Mouse (Mus musculus) embryonic facial prominence, embryonic 15.5 days (tissue): ENCODE results near the gene N6amt1. TPM values are rescaled to one million over a fixed set of nuclear protein-coding genes. Genes with fewer than 3 reads are reported as not detected.

Source experiments
- ATAC-seq: fragments of 200-750 bp; cut with Nextera tagmentation; 2 replicates; pipeline ENCODE4 v1.8.0; 2017; ENCODE audit warnings: low read depth, moderate TSS enrichment; ENCODE audit not compliant: insufficient number of reproducible peaks, low FRiP score, low TSS enrichment
- H3K27ac ChIP-seq: fragments of 300-500 bp; sonication (generic); replicated peaks from 2 replicates; pipeline ENCODE4 v1.5.1; 2015; ENCODE audit warnings: mild to moderate bottlenecking, inconsistent platforms
- H3K27me3 ChIP-seq: fragments of 300-500 bp; sonication (generic); 2 replicates; pipeline ENCODE4 v1.6.1; 2015; ENCODE audit warnings: inconsistent platforms
- H3K36me3 ChIP-seq: fragments of 300-500 bp; sonication (generic); 2 replicates; pipeline ENCODE4 v1.6.1; 2015; ENCODE audit warnings: mild to moderate bottlenecking, inconsistent platforms
- H3K4me1 ChIP-seq: fragments of 300-500 bp; sonication (generic); 2 replicates; pipeline ENCODE4 v1.6.1; 2015; ENCODE audit warnings: inconsistent platforms
- H3K4me2 ChIP-seq: fragments of 300-500 bp; sonication (generic); replicated peaks from 2 replicates; pipeline ENCODE4 v1.6.1; 2015; ENCODE audit warnings: mild to moderate bottlenecking, inconsistent platforms
- H3K4me3 ChIP-seq: fragments of 300-500 bp; sonication (generic); replicated peaks from 2 replicates; pipeline ENCODE4 v1.5.1; 2015; ENCODE audit warnings: mild to moderate bottlenecking, inconsistent platforms
- H3K9ac ChIP-seq: fragments of 300-500 bp; sonication (generic); 2 replicates; pipeline ENCODE4 v1.6.1; 2015; ENCODE audit warnings: inconsistent platforms
- H3K9me3 ChIP-seq: fragments of 300-500 bp; sonication (generic); replicated peaks from 2 replicates; pipeline ENCODE4 v1.6.1; 2016; ENCODE audit warnings: inconsistent platforms
- whole genome bisulfite sequencing: fragments of 180-500 bp; shearing (Covaris S2); methylation state at CpG from one replicate; pipeline ENCODE4 v1.1.7; 2015; 5-methylcytosine and 5-hydroxymethylcytosine counted together
- polyA plus RNA-seq: library from polyadenylated mRNA; unstranded; fragments of >200 nt; fragmentation: Nextera tagmentation; extraction: Ambion mirVana; gene quantifications from 2 replicates; pipeline ENCODE4 v1.2.1, GENCODE M21; 2015

Gene N6amt1
- polyA plus RNA-seq, 1 experiment from 2014 or later: 25.7 TPM

DNA sequence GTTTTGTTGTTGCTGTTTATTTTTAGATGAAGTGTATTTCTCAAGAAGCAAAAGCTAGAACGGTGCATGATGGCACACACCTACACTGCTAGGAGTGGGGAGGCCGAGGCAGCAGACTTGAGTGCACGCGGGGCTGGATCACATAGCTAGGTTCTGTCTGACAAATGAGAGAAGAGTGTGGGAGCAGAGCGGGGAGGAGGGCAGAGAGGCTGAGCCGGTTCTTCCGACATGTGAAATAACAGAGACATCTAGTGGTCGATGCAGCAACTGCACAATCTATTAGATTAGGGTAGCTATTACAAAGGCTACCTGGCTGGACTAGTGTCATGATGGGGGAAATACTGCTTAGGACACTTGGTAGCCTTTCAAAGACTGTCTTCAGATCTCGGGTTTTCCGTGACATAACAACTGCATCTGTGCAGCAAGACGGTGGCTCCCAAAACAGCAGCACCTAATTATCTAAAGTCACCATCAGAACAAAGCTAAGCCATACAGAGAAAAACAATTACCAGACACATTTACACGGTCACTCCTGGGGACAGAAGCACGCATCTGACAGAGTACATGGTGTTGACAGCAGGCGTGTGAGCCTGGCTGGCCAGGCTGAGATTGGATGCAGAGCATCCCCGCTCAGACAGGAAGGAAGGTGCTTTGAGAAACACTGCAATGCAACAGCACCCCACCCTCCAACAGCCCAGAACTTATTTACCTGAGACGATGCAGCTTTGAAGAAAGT is 40.0 kb downstream of the N6amt1 start:
- no peak overlapping the region for H3K9ac ChIP-seq
- H3K36me3 ChIP-seq: peaks cover 57% of the 10 kb centered on the region
- no peak overlapping the region for H3K4me3 ChIP-seq
- H3K27me3 ChIP-seq: no peaks in the 10 kb centered on the region
- H3K4me2 ChIP-seq: no peak overlapping the region
- 0 out of 2 replicates have a peak, but pooled peaks have one; percentile 60 for ATAC-seq
- WGBS: 46% methylated on average over 16 of the region's 16 CpGs
- H3K9me3 ChIP-seq: no peaks in the 10 kb centered on the region
- no peak overlapping the region for H3K27ac ChIP-seq
- H3K4me1 ChIP-seq: no peaks in the 10 kb centered on the region

DNA sequence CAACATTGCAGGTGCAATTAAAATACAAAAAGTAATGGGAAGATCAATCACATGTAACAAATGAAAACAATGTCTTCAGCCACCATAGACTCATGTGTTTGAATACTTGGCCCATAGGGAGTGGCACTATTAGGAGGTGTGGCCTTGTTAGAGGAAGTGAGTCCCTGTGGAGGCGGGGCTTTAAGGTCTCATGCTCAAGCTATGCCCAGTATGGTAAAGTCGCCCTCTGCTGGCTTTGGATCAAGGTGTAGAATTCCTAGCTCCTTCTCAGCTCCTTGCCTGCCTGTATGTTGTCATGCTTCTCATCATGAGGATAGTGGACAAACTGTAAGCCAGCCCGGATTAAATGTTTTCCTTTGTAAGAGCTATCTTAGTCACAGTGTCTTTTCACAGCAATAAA is 51.0 kb downstream of the N6amt1 start:
- H3K36me3 ChIP-seq: peaks cover 80% of the 10 kb centered on the region

More for the DNA sequence above, 51.0 kb downstream of the N6amt1 start:
- Histone ChIP-seq H3K4me3 (no peak overlapping the region), H3K9me3 (no peaks in the 10 kb centered on the region), H3K9ac (no peak overlapping the region), H3K27me3 (no peaks in the 10 kb centered on the region), H3K27ac (no peak overlapping the region), H3K4me2 (no peak overlapping the region), H3K4me1 (no peaks in the 10 kb centered on the region)
- no peak for ATAC-seq
- WGBS: 83% methylated on average over 3 of the region's 3 CpGs

Other genes starting within 250 kb of the N6amt1 start
- gene Ltn1, start 78.4 kb downstream of the N6amt1 start, polyA plus RNA-seq: 22.5 and 23.3 TPM in 2 replicates
- gene Rwdd2b, start 86.4 kb downstream of the N6amt1 start, polyA plus RNA-seq: 10.7 and 11.7 TPM in 2 replicates
- 45.7 and 51.7 TPM in 2 replicates for gene Usp16, start 100.5 kb downstream of the N6amt1 start, polyA plus RNA-seq
- 368 and 388 TPM in 2 replicates for gene Cct8, start 141.7 kb downstream of the N6amt1 start, polyA plus RNA-seq
- 0.89 and 1.4 TPM in 2 replicates for gene Map3k7cl, start 199.1 kb downstream of the N6amt1 start, polyA plus RNA-seq